Mouse (Mus musculus) C2C12 (cell line): Measurements from ENCODE around the gene Gng4.

Experiments
- CEBPB ChIP-seq: IDR thresholded peaks from one replicate; pipeline ENCODE4 v1.6.1; 2011; ENCODE audit warnings: low read depth, mild to moderate bottlenecking, control low read depth, moderate library complexity
- CTCF ChIP-seq: IDR thresholded peaks from one replicate; pipeline ENCODE4 v1.5.1; 2011; ENCODE audit not compliant: control insufficient read depth, insufficient read depth, insufficient read length
- MAX ChIP-seq: IDR thresholded peaks from one replicate; pipeline ENCODE4 v1.6.1; 2011; ENCODE audit warnings: mild to moderate bottlenecking, control low read depth
- MYOD1 ChIP-seq: IDR thresholded peaks from one replicate; pipeline ENCODE4 v1.6.1; 2011; ENCODE audit warnings: low read depth; ENCODE audit not compliant: control insufficient read depth, insufficient read length
- MYOG ChIP-seq: IDR thresholded peaks from one replicate; pipeline ENCODE4 v1.6.1; 2011; ENCODE audit not compliant: control insufficient read depth, insufficient read length; ENCODE audit errors: extremely low read depth
- USF1 ChIP-seq: IDR thresholded peaks from one replicate; pipeline ENCODE4 v1.6.1; 2011; ENCODE audit warnings: low read depth, mild to moderate bottlenecking, control low read depth, moderate library complexity

DNA sequence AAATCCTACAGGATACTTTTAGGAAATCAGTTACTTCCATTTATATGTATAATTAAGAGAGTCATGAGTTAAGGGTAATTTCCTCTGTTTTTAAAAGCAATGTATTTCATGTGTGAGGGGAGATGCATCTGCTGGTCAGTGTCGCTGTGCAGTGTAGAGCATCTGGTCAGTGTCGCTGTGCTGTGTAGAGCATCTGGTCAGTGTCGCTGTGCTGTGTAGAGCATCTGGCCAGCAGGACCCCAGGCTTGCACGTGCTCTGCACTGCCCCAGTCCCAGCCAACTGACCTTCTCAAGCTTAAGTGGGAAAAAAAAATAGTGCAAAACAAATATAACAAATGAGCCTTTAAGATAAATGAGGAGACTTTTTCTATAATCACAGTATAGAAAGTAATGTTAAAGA, 73.3 kb downstream of the Gng4 start:
- TF ChIP-seq CTCF (no peak), MAX (no peak), MYOG (no peak), CEBPB (no peak), MYOD1 (no peak), USF1 (no peak)
